Mouse (Mus musculus) heart, adult 2 months (tissue): ENCODE measurements at regions not wholly inside any gene's neighbourhood (a gene's known extent, or its start where the extent isn't known, plus 50 kb on each side); places are given as distances from the start of the nearest gene placed in this dataset.

Experiments
- CTCF ChIP-seq: fragments of 200-600 bp; IDR thresholded peaks from 2 replicates; pipeline ENCODE4 v1.8.1; 2022; ENCODE audit warnings: antibody characterized with exemption, mild to moderate bottlenecking, moderate library complexity
- EP300 ChIP-seq: fragments of 200-500 bp; IDR thresholded peaks from 2 replicates; pipeline ENCODE4 v1.6.1; 2011; ENCODE audit warnings: low read depth, low read length, control low read depth; ENCODE audit not compliant: insufficient read depth

DNA sequence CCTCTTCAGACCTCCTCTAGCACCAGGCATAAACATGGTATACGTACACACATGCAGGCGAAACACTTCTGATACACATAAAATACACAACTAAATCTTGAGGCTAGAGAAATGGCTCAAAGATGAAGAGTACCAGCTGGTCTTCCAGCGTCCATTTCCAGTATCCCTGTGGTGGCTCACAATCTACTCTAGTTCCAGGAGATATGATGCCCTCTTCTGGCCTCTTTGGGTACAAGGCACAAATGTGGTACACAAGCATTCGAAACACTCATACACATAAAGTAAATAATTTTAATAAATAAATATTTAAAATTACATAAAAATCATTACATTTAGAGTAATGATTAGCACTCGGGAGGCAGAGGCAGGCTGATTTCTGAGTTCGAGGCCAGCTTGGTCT lies 50.7 kb upstream of the Rabgap1l start:
- peak; percentile 32 for TF ChIP-seq CTCF
- no peak for TF ChIP-seq EP300
